Mouse (Mus musculus) forebrain, embryonic 11.5 days (tissue): Measurements from ENCODE around the gene Zc2hc1b. TPM values are rescaled to one million over a fixed set of nuclear protein-coding genes. Genes with fewer than 3 reads are reported as not detected.
A peak's percentile ranks its signal among the peaks of the same experiment; 100 is the strongest.

Source experiments
- ATAC-seq: fragments of 200-750 bp; cut with Nextera tagmentation; replicated peaks from 2 replicates; pipeline ENCODE4 v1.8.0; 2017; ENCODE audit warnings: moderate TSS enrichment; ENCODE audit not compliant: low FRiP score
- DNase-seq: peaks from one replicate; pipeline ENCODE4 v3.0.0-alpha.2; 2017; ENCODE audit warnings: low spot score
- H3K27ac ChIP-seq: fragments of 300-500 bp; sonication (generic); 2 replicates; pipeline ENCODE4 v1.5.1; 2014; ENCODE audit warnings: low read depth, low read length
- H3K27me3 ChIP-seq: fragments of 300-500 bp; sonication (generic); 2 replicates; pipeline ENCODE4 v1.6.1; 2014; ENCODE audit warnings: mild to moderate bottlenecking, low read length, mixed read lengths; ENCODE audit not compliant: control insufficient read depth, insufficient read depth
- H3K36me3 ChIP-seq: fragments of 300-500 bp; sonication (generic); 2 replicates; pipeline ENCODE4 v1.6.1; 2014; ENCODE audit warnings: mild to moderate bottlenecking, low read length, moderate library complexity, mixed read lengths; ENCODE audit not compliant: control insufficient read depth, insufficient read depth
- H3K4me1 ChIP-seq: fragments of 300-500 bp; sonication (generic); replicated peaks from 2 replicates; pipeline ENCODE4 v1.6.1; 2014; ENCODE audit warnings: low read length, mixed read lengths; ENCODE audit not compliant: control insufficient read depth, insufficient read depth
- H3K4me2 ChIP-seq: fragments of 300-500 bp; sonication (generic); 2 replicates; pipeline ENCODE4 v1.6.1; 2014; ENCODE audit warnings: low read depth, mild to moderate bottlenecking, low read length, moderate library complexity, mixed read lengths; ENCODE audit not compliant: severe bottlenecking
- H3K4me3 ChIP-seq: fragments of 300-500 bp; sonication (generic); 2 replicates; pipeline ENCODE4 v1.5.1; 2014; ENCODE audit warnings: low read depth, low read length
- H3K9ac ChIP-seq: fragments of 300-500 bp; sonication (generic); 2 replicates; pipeline ENCODE4 v1.6.1; 2014; ENCODE audit warnings: low read length
- H3K9me3 ChIP-seq: fragments of 300-500 bp; sonication (generic); 2 replicates; pipeline ENCODE4 v1.6.1; 2016; ENCODE audit warnings: low read length, mixed read lengths; ENCODE audit not compliant: control insufficient read depth
- WGBS: fragments of 180-500 bp; shearing (Covaris S2); extraction: QIAGEN DNeasy Blood & Tissue Kit; methylation state at CpG from one replicate; pipeline ENCODE4 v1.1.7; 2014; 5-methylcytosine and 5-hydroxymethylcytosine counted together
- polyA plus RNA-seq: library from polyadenylated mRNA; unstranded; fragments of >200 nt; fragmentation: Nextera tagmentation; extraction: Ambion mirVana; gene quantifications from 2 replicates; pipeline ENCODE4 v1.2.1, GENCODE M21; 2014

The Zc2hc1b gene
- polyA plus RNA-seq, 1 experiment from 2014 or later: not detected

GRCm38 (mm10) chr10:13135276-13135675 is 42.5 kb downstream of the Zc2hc1b start:
- 94% methylated on average over 7 of the region's 7 CpGs for WGBS
- no peaks in the 10 kb centered on the region for H3K36me3 ChIP-seq
- H3K27ac ChIP-seq: no peak overlapping the region
- no peak overlapping the region for H3K4me3 ChIP-seq
- H3K4me1 ChIP-seq: no peaks in the 10 kb centered on the region
- H3K4me2 ChIP-seq: no peak overlapping the region
- no peaks in the 10 kb centered on the region for H3K27me3 ChIP-seq
- DNase-seq (no peak), ATAC-seq (no peak)
- no peak overlapping the region for H3K9ac ChIP-seq
- no peaks in the 10 kb centered on the region for H3K9me3 ChIP-seq

DNA sequence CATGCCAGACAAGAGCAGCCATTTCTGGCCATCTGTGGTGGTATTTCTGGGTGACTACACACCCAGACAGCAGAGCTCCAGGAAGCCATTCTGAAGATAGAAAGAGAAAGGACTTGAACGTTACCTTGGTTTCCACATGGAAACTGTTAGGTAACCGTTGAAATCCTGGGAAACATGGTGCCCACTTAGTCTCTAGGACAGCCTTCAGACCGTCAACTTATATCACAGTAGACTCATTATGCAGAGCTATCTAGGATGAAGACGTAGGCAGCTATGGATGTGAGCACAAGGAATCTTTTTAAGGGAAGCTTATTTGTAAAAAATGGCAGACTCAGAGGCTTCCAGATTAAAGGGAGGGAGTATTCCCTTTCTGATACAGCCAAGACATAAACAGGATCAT is 44.0 kb downstream of the Zc2hc1b start:
- ATAC-seq: no peak
- H3K36me3 ChIP-seq: no peaks in the 10 kb centered on the region
- no peak overlapping the region for H3K27ac ChIP-seq
- H3K4me2 ChIP-seq: no peak overlapping the region
- WGBS: 92% methylated on average over 4 of the region's 4 CpGs
- H3K4me1 ChIP-seq: no peaks in the 10 kb centered on the region
- H3K27me3 ChIP-seq: no peaks in the 10 kb centered on the region
- DNase-seq: no peak
- no peak overlapping the region for H3K9ac ChIP-seq
- H3K9me3 ChIP-seq: no peaks in the 10 kb centered on the region
- H3K4me3 ChIP-seq: no peak overlapping the region

DNA sequence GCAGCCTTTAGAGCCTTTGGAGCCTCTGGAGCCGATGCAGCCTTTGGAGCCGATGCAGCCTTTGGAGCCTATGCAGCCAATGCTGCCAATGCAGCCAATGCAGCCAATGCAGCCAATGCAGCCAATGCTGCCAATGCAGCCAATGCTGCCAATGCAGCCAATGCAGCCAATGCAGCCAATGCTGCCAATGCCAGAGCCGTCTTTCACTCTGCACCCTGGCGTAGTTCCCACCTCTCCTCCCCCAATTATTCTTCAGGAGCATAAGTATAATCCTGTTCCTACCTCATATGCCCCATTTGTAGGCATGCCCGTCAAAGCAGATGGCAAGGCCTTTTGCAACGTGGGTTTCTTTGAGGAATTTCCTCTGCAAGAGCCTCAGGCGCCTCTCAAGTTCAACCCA is 49.9 kb downstream of the Zc2hc1b start:
- Histone ChIP-seq H3K4me3 (no peak overlapping the region), H3K36me3 (peaks cover 3% of the 10 kb centered on the region), H3K4me2 (no peak overlapping the region), H3K9me3 (no peaks in the 10 kb centered on the region), H3K27me3 (no peaks in the 10 kb centered on the region), H3K9ac (no peak overlapping the region), H3K27ac (no peak overlapping the region), H3K4me1 (no peaks in the 10 kb centered on the region)
- WGBS: 89% methylated on average over 7 of the region's 7 CpGs
- no peak for ATAC-seq
- DNase-seq: no peak

DNA sequence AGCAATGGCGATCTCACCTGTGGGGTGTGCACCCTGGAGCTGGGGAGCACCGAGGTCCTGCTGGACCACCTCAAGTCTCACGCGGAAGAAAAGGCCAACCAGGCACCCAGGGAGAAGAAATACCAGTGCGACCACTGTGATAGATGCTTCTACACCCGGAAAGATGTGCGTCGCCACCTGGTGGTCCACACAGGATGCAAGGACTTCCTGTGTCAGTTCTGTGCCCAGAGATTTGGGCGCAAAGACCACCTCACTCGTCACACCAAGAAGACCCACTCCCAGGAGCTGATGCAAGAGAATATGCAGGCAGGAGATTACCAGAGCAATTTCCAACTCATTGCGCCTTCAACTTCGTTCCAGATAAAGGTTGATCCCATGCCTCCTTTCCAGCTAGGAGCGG is 50.5 kb downstream of the Zc2hc1b start:
- DNase-seq (no peak), ATAC-seq (no peak)
- H3K9me3 ChIP-seq: no peaks in the 10 kb centered on the region
- no peaks in the 10 kb centered on the region for H3K4me1 ChIP-seq
- no peak overlapping the region for H3K9ac ChIP-seq
- H3K4me3 ChIP-seq: no peak overlapping the region
- H3K36me3 ChIP-seq: peaks cover 3% of the 10 kb centered on the region
- no peak overlapping the region for H3K4me2 ChIP-seq
- WGBS: 76% methylated on average over 13 of the region's 13 CpGs
- H3K27ac ChIP-seq: no peak overlapping the region
- no peaks in the 10 kb centered on the region for H3K27me3 ChIP-seq

- ATAC-seq (no peak), DNase-seq (no peak)
- no peak overlapping the region for H3K4me2 ChIP-seq
- no peak overlapping the region for H3K27ac ChIP-seq
- H3K27me3 ChIP-seq: no peaks in the 10 kb centered on the region
- H3K36me3 ChIP-seq: peaks cover 3% of the 10 kb centered on the region
- no peaks in the 10 kb centered on the region for H3K9me3 ChIP-seq
- no peaks in the 10 kb centered on the region for H3K4me1 ChIP-seq
- no peak overlapping the region for H3K4me3 ChIP-seq
- H3K9ac ChIP-seq: no peak overlapping the region
- 65% methylated on average over 3 of the region's 3 CpGs for WGBS
Observed at GRCm38 (mm10) chr10:13125811-13126210, 52.0 kb downstream of the Zc2hc1b start.

GRCm38 (mm10) chr10:13119300-13119699 is 58.5 kb downstream of the Zc2hc1b start:
- Histone ChIP-seq H3K27me3 (no peaks in the 10 kb centered on the region), H3K4me3 (no peak overlapping the region), H3K9ac (no peak overlapping the region), H3K36me3 (no peaks in the 10 kb centered on the region; the same call in 1 of the 2 replicates), H3K4me1 (peaks cover 44% of the 10 kb centered on the region), H3K4me2 (no peak overlapping the region), H3K9me3 (no peaks in the 10 kb centered on the region), H3K27ac (peak overlapping the region; percentile 79; the same call in 1 of the 2 replicates)
- no peak for DNase-seq
- 43% methylated on average over 2 of the region's 2 CpGs for WGBS
- no peak for ATAC-seq

- peak; percentile 22; the same call in 1 of the 2 replicates for ATAC-seq
- peak overlapping the region; percentile 79; the same call in 1 of the 2 replicates for H3K27ac ChIP-seq
- 12% methylated on average over 5 of the region's 5 CpGs for WGBS
Observed at GRCm38 (mm10) chr10:13118770-13119102, 59.1 kb downstream of the Zc2hc1b start.

GRCm38 (mm10) chr10:13118024-13118769 is 59.6 kb downstream of the Zc2hc1b start:
- DNase-seq: no peak
- no peak overlapping the region for H3K9ac ChIP-seq
- no peak overlapping the region for H3K4me3 ChIP-seq
- H3K36me3 ChIP-seq: no peaks in the 10 kb centered on the region; the same call in 1 of the 2 replicates
- peak overlapping the region; percentile 79 for H3K27ac ChIP-seq
- 13% methylated on average over 7 of the region's 7 CpGs for WGBS
- no peak overlapping the region for H3K4me2 ChIP-seq
- H3K9me3 ChIP-seq: no peaks in the 10 kb centered on the region
- ATAC-seq: no peak
- H3K4me1 ChIP-seq: peaks cover 49% of the 10 kb centered on the region
- H3K27me3 ChIP-seq: no peaks in the 10 kb centered on the region

More at GRCm38 (mm10) chr10:13118770-13119102, 59.1 kb downstream of the Zc2hc1b start:
- Histone ChIP-seq H3K9me3 (no peaks in the 10 kb centered on the region), H3K27me3 (no peaks in the 10 kb centered on the region), H3K9ac (no peak overlapping the region; the same call in 1 of the 2 replicates), H3K4me3 (no peak overlapping the region), H3K4me1 (peaks cover 46% of the 10 kb centered on the region), H3K4me2 (no peak overlapping the region), H3K36me3 (no peaks in the 10 kb centered on the region; the same call in 1 of the 2 replicates)
- DNase-seq: no peak
